Mouse (Mus musculus): ENCODE results near the gene Lrg1.
"Not testable (repeated sequence)": the region's sequence is repeated elsewhere in the genome, so short reads cannot be mapped to it uniquely, and the experiment has no call there.

Gene Lrg1

DNA sequence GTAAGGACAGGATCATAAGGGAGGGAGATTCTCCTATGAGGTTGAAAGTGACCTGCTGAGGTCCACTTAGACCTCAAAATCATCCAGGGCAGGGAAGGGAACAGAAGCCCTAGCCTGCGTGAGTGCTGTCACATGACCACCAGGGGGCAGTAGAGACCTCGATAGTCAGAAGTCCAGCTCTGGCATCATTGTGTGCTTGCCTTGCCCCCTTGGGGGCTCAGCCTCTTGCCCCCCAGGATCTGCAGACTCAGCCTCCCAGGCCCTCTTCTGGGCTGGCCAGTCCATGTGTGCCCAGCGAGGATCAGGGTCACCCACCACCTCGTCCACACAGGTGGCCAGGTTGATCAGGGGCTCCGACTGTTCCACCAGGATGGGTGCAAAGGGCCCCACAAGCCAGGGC is 9.9 kb downstream of the Lrg1 start:
- in situ Hi-C loops (cut with MboI; ENCODE audit: low sequenced_read_pairs) = no loop called here

GRCm38 (mm10) chr17:56111021-56111420 is 10.8 kb downstream of the Lrg1 start:
- in situ Hi-C loops (cut with MboI; ENCODE audit: low sequenced_read_pairs) = no loop called here

DNA sequence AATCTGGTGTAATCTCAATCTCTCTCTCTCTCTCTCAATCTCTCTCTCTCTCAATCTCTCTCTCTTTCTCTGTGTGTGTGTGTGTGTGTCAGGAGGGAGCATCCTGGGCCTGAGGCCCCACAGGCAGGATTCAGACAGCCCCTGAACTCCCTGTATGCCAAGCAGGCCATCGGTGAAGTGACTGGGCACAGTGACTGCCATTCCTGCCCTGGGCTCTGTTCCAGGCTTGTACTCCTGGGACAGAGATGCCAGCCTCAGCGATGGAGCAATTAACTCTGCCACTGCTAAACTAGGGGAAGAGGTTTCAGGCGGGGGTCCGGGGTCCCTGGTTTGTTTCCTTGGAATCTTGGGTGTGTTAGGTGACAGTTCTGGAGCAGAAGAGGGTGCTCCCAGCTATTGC is 11.2 kb downstream of the Lrg1 start:
- in situ Hi-C loops (cut with MboI; ENCODE audit: low sequenced_read_pairs) = no loop called here

- in situ Hi-C loops (cut with MboI; ENCODE audit: low sequenced_read_pairs) = no loop called here
These were observed 12.4 kb downstream of the Lrg1 start, which contains the start of gene Plin4 for GRCm38 (mm10) chr17:56109219-56110051. Gene Plin4, minus strand, starts transcription at chr17:56109803.

- in situ Hi-C loops (cut with MboI; ENCODE audit: low sequenced_read_pairs) = no loop called here
These were observed 13.3 kb downstream of the Lrg1 start for GRCm38 (mm10) chr17:56108334-56109044.

GRCm38 (mm10) chr17:56107736-56108135 is 14.1 kb downstream of the Lrg1 start:
- in situ Hi-C loops (cut with MboI; ENCODE audit: low sequenced_read_pairs) = no loop called here

DNA sequence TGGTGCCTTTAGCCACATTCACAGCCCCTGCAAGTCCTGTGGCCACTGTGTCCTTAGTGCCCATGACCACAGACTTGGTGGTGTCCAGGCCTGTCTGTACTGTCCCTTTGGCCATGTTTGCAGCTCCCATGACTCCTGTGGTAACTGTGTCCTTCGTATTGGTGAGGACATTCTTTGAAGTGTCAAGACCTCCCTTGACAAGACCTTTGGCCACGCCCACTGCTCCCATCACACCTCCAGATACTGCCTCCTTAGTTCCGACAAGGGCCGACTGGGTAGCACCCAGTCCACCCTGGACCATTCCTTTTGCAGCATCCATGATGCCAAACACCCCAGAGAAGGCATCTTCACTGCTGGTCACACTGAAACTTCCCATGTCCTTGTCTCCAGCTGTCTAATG is 14.8 kb downstream of the Lrg1 start:
- in situ Hi-C loops (cut with MboI; ENCODE audit: low sequenced_read_pairs) = no loop called here

- in situ Hi-C loops (cut with MboI; ENCODE audit: low sequenced_read_pairs) = not testable (repeated sequence)
These were observed 15.4 kb downstream of the Lrg1 start for GRCm38 (mm10) chr17:56106436-56106835.

- in situ Hi-C loops (cut with MboI; ENCODE audit: low sequenced_read_pairs) = not testable (repeated sequence)
These were observed 17.0 kb downstream of the Lrg1 start for GRCm38 (mm10) chr17:56104821-56105220.

DNA sequence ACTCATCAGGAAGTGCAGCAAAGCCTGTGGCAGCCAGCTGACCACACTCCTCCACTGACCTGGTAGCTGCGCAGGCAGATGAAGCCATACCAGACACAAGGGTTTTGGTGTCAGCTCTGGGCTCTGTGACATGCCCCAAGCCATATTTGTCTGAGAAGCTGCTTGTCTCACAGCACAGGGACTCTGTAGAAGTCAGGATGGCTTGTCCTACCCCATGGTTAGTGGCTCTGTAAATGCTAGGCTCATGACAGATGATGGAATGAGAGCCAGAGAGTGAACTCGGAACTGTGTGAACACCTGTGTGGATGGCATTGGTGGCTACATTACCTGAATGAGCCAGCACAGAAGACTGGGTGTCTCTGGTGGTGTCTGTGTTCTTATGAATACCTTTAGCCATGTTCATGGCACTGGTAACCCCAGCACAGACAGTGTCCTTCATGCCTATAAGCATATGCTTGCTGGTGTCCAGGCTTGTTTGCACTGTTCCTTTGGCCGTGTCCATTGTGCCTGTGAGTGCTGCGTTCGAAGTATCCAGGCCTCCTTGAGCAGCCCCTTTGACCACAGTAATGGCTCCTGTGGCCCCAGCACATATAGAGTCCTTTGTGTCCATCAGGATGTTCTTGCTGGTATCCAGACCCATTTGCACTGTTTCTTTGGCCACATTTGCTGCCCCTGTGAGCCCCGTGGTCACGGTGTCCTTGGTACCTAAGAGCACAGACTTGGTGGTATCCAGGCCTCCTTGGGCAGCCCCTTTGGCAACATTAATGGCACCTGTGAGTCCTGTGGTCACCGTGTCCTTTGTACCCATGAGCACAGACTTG is 18.1 kb downstream of the Lrg1 start:
- in situ Hi-C loops (cut with MboI; ENCODE audit: low sequenced_read_pairs) = no loop called here

- in situ Hi-C loops (cut with MboI; ENCODE audit: low sequenced_read_pairs) = no loop called here
These were observed 18.9 kb downstream of the Lrg1 start for GRCm38 (mm10) chr17:56102927-56103326.

- in situ Hi-C loops (cut with MboI; ENCODE audit: low sequenced_read_pairs) = no loop called here
These were observed 19.6 kb downstream of the Lrg1 start for GRCm38 (mm10) chr17:56102158-56102557.

- in situ Hi-C loops (cut with MboI; ENCODE audit: low sequenced_read_pairs) = no loop called here
These were observed 21.0 kb downstream of the Lrg1 start for GRCm38 (mm10) chr17:56100811-56101210.

GRCm38 (mm10) chr17:56098711-56099572 is 22.9 kb downstream of the Lrg1 start:
- in situ Hi-C loops (cut with MboI; ENCODE audit: low sequenced_read_pairs) = no loop called here

- in situ Hi-C loops (cut with MboI; ENCODE audit: low sequenced_read_pairs) = no loop called here
These were observed 23.6 kb downstream of the Lrg1 start for GRCm38 (mm10) chr17:56098180-56098579.

GRCm38 (mm10) chr17:56096883-56097282 is 24.9 kb downstream of the Lrg1 start:
- in situ Hi-C loops (cut with MboI; ENCODE audit: low sequenced_read_pairs) = no loop called here

GRCm38 (mm10) chr17:56092794-56093193 is 29.0 kb downstream of the Lrg1 start:
- in situ Hi-C loops (cut with MboI; ENCODE audit: low sequenced_read_pairs) = no loop called here

- in situ Hi-C loops (cut with MboI; ENCODE audit: low sequenced_read_pairs) = no loop called here
These were observed 29.5 kb downstream of the Lrg1 start for GRCm38 (mm10) chr17:56092312-56092711.

DNA sequence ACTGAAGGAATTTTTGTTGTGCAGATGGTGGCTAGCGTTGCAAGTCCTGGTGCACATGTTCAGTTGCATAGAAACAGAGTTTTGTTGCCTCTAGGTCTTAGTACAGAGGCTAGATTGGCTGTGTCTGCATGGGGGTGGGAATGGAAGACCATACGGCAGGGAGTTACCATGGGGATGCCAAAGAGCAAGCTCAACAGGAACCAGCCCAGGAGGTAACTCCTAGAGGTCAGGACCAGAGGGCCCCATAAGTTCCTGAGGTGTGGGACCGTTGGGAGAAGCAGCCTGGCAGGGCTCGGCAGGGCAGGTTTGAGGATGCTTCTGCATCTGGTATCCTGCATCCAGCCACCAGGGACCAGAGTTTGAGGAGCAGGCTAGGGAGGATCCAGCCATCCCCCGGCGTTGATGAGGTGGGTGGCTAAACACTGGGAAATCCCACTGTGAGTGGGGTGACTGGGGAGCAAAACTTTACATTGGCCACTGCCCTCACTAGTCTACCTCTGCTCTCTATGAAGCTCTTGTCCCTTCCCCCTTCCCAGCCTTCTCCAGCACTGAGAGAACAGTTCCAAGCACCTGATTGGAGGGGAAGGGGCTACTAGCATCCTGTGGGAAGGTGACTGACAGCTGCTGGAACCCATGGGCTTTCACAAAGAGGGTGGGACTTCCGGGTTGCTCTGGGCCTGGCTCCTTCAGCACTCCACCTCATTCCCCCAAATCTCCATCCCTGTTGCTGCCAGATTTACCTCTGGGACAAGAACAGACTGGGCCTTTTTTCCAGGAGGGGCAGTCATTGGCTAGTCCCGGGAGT is 40.8 kb downstream of the Lrg1 start:
- in situ Hi-C loops (cut with MboI; ENCODE audit: low sequenced_read_pairs) = no loop called here

DNA sequence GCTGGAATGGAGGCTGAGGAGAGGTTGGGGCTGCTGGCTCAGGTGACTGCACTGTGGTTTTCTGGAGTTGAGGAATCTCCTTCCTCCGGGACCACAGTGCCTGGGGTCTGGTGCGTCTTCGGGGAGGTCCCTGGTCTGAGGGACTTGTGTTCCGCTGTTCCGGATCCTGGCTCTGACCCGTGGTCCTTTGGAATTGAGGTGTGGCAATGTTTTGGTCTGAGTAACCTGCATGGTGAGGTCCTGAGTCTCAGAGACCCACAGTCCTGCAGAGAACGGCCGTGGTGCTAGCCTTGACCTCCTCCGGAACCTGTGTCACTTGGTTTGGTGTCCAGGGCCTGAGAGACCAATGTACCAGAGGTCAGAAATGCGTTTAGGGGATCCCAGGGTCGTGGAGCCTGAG is 41.9 kb downstream of the Lrg1 start:
- in situ Hi-C loops (cut with MboI; ENCODE audit: low sequenced_read_pairs) = no loop called here
